Mouse (Mus musculus): Measurements from ENCODE around the gene Itgb5.

Gene Itgb5

DNA sequence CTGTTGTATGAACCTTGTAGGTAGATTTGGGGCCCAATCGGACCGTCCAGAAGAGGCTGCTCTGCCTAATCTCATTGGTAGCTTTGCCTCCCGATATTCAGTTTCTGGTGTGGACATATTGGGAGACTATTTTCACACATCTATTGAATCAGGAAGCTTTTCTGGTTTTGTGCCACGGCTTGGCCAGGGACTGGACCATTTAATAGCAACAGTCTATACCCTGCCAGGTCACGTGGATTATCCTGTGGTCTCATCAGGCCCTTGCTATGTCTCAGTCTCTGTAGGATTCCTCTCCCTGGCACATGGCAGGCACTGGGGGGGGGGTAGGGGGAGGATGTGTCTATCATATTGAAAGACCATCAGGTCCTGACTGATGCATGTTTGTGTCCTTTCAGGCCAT is 110.6 kb downstream of the Itgb5 start:
- no peak for DNase-seq (ENCODE audit: low spot score)

DNA sequence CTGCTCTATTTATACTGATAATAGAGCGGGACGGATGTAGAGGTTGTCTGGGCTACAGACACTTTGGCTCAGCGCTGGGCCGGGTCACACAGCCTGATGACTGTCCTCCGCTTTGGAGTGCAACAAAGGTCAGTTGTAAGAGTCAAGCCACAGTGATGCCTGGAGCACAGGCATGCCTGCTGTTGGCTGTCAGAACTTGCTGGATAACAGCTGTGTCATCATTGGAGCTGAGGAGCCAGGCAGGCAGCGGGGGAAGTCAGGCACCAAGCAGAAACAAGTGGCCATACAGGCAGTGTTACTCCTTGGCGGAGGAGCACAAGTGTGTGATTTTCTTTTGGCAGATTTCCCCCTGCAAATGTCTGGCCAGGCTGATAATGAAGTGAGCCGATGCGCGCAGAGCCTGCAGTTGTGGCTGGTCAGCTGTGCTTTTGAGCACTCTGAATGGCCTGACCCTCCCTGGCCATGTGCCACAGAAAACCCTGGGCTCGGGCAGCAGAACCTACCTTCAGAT is 111.9 kb downstream of the Itgb5 start:
- DNase-seq (ENCODE audit: low spot score), result no peak

DNA sequence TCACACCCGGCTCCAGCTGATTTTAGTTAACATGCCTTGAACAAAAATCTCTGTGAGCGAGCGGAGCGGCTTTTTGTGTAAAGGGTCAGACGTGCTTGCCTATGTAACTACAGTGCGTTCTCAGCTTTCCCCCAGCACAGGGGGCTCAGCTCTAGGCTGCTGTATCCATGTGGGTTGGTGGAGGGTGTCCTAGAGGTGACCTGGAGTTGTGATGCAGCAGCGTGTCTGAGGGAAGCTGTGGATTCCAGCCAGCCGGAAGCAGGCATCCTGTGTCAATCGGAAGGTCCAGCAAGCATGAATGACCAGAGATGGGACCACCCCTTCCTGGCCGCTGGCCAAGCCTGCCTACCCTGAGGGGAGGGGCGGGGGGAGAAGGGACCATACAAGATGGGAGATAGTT is 112.9 kb downstream of the Itgb5 start:
- DNase-seq (ENCODE audit: low spot score), result no peak

DNA sequence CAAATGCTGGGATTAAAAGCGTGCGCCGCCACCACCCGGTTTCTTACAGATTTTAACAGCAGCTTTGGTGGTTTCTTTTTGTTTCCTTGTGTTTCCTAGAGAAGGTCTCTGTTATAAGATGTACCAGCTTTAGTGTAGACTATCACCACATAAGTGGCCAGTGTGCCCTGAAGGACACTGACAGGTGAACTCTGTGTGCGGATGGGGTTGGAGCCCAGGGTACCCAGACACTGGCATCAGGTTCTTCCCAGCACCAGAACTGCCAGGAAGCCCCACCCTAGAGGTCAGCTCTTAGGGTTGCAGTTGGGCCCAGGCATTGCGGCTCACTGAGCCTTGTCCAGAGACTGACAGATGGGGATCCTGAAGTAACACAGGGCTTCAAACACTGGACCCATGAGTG is 113.9 kb downstream of the Itgb5 start:
- no peak for DNase-seq (ENCODE audit: low spot score)

DNA sequence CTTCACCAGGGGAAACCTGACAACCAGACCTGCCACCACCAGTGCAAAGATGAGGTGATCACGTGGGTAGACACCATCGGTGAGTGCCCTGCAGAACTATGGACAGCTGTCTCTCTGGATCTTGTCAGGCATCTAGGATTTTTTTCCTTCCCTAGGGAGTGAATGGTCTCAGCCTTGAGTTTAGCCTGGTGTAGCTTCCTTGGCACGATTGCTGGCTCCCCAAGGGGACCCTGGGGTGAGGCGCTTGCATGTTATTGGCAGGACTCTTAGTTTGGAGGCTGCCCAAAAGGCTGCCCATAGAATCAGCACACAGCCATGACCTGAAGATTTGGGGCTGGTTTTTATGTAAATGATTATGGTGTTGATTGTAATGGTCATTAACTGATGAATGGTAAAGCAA is 114.7 kb downstream of the Itgb5 start:
- no peak for DNase-seq (ENCODE audit: low spot score)

DNA sequence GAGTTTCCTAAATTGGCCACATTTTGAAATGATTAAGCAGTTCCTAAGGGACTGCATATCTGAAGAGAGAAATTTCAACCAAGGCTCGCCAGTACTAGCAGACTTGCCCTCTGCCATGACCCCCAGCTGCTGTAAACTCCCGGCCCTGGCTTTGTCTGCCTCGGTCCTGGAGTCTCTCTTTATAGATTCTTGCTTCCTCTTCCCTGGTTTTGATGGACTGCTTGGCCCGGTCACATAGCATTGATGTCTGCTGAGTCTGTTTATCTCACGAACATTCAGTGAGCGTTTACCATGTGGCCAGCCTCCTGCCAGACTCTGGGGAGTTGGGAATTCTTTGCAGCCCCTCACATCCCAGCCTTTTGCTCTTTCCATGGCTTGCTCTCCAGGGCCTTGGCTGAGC is 115.3 kb downstream of the Itgb5 start:
- no peak for DNase-seq (ENCODE audit: low spot score)

DNA sequence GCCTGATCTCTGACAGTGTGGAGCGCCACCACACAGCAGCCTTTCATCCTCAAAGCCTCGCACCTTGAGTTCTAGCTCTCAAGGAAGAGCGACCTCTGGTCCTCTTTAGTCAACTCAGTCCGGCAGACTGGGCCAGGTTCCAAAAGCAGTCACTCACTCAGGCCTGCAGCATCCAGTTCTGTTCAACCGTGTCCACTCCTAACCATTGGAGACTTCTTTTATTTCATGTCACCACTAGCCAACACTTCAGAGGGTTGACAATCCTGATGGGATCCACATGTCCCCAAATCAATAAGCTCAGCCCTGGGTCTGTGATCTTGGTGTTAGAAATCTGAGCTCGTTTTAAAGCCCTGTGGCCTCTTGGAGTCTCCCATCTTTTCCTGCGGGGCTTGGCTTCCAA is 116.6 kb downstream of the Itgb5 start:
- DNase-seq (ENCODE audit: low spot score), result no peak

DNA sequence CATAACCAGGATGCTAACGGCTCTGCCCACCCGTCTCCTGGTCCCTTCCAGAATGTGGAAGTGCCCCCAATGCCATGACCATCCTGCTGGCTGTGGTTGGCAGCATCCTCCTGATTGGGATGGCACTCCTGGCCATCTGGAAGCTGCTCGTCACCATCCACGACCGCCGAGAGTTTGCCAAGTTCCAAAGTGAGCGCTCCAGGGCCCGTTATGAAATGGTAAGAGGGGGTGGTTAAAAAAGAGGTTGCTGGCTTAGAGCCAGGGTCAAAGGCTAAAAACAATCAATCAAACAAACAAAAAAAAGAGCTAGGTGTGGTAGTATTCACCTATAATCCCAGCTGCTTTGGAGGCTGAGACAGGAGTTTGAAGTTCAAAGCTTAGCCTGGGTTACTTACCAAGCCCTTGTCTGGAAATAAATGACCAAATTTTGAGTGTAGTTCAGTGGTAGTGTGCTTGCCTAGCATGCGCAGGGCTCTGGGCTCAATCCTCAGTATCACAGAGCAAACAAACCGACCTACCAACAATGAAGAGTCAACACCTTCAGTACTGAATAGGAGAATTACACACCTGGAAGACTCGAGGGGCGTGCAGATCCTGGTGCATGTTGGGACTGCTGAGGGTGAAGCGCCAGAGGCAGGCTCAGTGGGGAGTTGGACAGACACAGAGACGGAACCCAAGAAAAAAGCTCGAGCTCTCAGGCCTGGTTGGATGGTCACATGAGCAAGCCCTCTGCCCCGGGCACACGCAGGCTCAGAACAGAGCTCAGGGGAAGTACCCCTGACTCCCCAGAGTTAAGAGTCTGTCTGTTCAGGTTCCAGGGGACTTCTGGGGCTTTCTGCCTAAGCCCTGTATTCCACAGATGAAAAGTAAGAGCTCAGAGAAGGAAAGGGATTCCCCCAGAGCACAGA is 118.5 kb downstream of the Itgb5 start:
- no peak for DNase-seq (ENCODE audit: low spot score)

DNA sequence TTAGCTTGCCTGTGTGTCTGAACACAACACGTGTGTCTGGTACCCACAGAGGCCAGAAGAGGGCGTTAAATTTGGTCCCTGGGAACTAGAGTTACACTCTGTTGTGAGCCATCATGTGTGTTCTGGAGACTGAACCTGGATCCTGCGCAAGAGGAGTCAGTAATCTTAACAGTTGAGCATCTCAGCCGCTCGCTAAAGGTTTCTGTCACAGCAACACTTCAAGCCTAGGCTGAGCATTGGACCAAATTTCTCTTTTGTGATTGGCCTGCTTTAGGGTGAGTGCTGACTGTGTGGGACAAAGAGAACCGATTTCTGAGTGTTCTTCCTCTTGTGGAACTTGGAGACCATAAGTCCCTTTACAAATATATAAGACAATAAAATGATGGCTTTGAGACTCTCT is 120.9 kb downstream of the Itgb5 start:
- no peak for DNase-seq (ENCODE audit: low spot score)

DNA sequence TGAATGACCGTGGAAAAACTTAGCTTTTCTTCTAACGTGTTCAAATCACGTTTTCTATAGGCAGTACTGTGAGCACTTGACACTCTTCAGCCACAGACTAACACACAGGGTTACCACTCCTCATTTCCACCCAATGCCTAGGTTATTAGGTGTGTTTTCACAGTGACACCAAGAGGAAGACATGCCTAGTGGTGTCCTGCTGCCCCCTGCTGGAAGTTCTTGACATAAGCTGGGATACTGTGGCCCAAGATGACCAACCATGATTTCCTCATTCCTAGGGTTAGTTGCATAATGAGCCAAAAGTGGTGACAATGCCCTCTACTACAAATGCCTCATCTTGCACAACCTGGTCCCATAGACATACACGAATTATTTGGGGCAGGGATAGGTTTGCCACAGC is 121.4 kb downstream of the Itgb5 start:
- DNase-seq (ENCODE audit: low spot score), result no peak

DNA sequence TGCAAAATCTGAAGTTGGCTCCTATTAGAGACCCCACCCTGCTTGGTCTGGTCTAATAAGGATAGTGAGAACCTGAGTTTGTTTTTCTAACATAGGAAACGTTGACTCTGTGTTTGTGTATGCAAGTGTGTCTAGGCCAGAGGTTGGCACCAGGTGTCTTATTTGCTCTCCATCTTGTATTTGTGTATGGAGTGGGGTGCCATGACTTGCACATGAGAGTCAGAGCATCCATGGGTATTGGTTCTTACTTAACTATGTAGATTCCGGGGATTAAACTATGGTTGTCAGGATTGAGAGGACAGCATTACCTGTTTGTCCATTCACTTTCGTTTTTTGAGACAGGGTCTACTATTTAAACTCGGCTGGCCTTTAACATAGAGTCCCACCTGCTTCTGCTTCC is 123.5 kb downstream of the Itgb5 start:
- no peak for DNase-seq (ENCODE audit: low spot score)

DNA sequence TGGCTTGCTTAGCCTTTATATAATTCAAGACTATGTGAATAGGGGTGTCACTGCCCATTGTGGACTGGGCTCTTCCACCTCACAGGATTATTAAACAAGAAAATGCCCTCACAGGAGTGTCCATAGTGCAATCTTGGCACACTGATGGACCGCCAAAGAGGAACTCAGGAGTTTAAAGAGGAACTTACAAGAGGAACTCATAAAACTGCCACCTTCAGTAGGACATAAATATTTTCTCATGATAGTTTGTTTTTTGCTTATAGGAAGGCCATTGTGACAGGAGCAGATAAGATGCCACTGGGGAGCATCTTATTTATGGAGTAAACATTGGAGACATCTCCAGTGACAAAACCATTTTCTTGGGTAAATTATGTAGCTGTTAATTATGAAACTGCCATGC is 125.3 kb downstream of the Itgb5 start:
- DNase-seq (ENCODE audit: low spot score), result no peak

DNA sequence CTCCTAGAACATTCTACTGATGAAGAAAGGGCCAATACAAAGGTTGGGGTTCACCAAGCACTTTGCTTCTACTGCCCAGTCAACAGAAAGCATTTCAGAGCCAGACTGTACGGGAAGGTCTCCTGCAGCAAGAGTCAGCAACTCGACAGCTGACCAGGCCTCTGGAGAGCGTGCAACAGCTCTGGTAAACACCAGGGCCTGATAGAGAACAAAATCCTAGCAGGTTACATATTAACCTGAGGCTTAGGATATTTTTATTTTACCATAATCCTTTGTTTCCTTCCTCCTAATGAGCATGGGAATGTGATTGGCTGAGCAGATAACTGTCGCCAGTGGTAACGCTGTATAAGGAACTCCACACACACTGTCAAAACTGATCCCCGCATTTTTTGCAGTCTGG is 134.0 kb downstream of the Itgb5 start:
- DNase-seq (ENCODE audit: low spot score), result no peak

DNA sequence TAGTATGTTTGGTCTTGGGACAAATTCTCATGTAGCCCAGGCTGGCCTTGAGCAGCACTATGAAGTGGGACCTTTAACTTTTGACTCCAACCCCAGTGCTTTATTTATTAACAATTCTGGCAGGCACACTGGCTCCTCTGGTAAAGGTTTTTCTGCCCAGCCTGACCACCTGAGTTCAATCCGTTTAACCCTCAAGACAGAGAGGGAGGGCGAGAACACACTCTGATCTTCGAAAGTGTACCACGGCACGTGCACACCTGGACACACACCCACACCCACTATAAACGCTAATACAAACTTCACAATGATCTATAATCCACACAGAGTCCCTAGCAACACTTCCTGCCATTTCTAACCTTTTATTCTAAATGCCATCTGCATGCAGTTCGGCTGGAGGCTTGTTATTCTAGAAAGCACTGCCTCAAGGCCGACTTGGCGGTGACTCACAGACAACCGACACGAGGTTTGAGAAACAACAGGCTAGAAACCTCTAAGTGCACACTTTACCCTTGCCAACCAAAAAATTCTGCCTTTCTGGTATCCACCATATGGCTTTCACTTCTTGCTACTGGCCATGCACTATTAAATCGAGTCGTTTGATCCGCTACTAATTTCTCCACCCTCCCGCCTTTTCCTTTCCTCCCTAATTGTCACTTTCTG is 136.5 kb downstream of the Itgb5 start:
- DNase-seq (ENCODE audit: low spot score), result no peak

DNA sequence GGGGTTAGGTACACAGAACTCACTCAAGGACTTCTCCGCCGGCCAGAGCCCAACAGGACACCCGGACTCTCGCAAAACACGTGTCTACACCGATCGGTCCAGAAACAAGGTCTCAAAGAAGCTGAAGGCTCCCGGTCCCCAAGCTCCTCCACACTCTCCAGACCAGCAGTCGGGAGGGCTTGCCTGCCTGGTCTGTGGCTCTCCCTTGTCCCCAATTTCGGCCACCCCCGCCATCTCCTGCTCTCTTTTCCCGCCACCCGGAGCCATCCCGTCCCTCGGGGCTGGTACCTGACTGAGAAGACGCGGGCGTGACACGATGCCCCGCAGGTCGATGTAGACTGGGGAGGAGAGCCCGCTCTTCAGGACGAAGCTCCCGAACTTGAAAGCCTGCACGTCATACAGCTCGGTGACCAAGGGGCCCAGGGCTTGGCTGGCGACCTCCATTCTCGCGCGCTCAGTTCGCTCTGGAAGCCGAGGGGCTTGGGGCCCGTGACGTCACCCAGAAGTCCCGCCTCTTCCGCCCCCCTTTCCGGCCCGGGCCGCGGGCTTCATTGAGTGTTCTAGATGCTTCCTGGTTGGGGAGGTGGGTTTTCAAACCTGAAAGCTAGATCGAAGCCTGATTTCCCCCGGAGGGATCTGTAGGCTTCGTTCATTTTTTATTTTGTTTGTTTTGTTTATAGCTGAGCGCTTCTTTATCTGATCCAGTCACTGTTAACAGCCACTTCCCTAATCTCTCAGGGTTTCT is 137.2 kb downstream of the Itgb5 start, which contains the start of gene Umps:
Gene Umps, minus strand, starts transcription at position 501 of the 745 bp plus-strand sequence.
- peak; percentile 46 for DNase-seq (ENCODE audit: low spot score)

DNA sequence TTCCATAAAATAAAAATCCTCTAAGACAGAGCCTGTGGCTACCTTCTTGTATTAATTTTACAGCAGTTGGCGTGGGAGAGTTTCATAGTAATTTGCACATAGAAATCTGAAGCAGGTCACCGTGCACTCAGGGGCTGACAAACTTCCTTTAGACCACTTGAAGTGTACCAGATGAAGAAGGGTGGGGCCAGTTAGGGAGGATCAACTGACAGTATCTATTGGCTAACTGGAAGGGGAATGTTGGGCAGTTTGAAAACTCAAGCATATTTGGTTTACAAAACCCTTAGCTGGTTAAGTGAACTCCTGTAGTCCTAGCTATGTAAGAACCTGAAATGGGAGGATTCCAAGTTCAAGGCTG is 137.8 kb downstream of the Itgb5 start:
- DNase-seq (ENCODE audit: low spot score), result no peak

DNA sequence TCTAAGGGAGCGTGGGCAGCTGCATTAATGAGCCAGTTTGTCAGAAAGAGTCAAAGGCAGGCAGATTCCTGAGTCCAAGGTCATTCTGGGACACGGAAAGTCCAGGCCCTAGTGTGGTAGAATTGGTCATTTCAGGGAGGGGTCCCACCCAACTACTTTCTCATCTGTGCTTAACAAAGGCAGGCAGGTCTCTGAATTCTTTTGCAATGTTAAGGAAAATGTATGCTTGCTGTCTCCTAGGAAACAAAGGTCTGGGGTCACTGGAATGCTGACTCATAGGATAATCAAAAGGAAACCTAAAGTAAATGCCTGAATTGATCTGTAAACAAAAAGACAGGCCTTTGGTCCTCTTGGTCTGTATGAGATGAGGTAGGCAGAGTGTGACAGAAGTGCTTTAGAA is 150.4 kb downstream of the Itgb5 start:
- no peak for DNase-seq (ENCODE audit: low spot score)

DNA sequence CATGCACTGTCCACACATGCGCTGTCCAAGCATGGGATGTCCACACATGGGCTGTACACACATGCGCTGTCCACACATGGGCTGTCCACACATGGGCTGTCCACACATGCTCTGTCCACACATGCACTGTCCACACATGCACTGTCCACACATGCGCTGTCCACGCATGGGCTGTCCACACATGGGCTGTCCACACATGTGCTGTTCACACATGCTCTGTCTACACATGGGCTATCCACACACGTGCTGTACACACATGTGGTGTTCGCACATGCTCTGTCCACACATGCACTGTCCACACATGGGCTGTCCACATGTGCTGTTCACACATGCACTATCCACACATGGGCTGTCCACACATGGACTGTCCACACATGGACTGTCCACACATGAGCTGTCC is 154.2 kb downstream of the Itgb5 start:
- no peak for DNase-seq (ENCODE audit: low spot score)

DNA sequence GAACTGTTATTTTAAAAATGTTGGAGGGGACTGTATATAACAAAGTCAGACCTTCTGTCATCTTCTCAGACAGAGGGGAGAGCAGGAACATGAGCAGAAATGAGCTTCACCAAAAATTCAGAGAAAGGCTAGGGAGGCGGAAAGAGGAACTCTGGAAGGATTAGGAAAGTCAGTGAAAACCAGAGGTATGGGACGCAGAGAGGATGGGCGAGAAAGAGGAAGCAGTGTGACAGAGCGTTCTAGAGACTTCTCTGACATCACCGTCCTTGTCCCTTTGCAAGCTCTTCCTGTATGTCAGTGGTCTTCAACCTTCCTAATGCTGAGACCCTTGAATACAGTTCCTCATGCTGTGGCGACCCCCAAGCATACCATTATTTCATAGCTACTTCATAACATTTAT is 155.9 kb downstream of the Itgb5 start:
- DNase-seq (ENCODE audit: low spot score), result no peak

DNA sequence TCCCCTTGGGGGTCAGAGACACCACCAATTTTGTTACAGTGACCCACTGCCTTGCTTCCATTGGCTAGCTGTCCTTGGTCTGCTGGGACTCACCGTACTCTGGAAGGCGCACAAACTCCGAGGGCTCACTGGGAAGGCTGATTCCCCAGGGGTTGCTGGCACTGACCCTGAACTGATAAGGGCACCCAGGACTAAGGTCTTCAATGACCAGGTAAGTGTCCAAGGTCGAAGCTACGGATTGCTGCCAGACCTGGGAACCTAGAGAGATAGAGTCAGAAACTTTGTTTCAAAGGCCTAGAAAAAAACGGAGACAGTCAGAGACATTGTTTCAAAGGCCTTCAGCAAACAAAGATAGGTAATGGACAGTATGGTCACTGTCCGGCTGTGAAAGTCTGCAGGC is 157.5 kb downstream of the Itgb5 start:
- no peak for DNase-seq (ENCODE audit: low spot score)

DNA sequence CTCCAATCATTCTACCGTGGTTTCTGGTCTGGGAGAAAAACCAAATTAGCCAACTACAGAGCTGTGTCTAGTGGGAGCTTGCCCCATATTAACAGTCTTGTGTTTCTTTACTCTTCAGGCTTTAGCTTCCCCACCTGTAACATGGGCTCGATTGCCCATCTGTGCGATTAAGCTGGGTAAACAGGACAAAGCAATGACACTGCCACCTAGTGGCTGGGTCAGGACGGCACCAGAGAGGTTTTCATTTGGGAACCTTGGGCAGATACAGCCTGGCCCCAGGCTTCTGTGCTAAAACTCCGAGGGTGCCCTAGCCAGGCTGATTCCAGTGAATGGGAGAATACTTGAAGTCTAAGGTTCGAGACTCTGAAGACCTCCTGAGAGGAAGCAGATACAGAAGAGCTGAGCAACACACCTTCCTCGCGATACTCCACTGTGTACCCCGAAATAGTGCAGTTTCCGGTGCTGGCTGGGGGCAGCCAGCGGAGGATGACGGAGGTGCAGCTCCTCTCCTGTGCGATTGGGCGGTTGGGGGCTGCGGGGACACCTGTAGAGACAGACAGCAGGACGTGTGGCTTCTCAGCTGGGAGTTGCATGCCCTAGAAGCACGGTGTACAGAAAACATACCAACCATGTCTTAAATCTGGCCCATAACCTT is 159.0 kb downstream of the Itgb5 start:
- no peak for DNase-seq (ENCODE audit: low spot score)

DNA sequence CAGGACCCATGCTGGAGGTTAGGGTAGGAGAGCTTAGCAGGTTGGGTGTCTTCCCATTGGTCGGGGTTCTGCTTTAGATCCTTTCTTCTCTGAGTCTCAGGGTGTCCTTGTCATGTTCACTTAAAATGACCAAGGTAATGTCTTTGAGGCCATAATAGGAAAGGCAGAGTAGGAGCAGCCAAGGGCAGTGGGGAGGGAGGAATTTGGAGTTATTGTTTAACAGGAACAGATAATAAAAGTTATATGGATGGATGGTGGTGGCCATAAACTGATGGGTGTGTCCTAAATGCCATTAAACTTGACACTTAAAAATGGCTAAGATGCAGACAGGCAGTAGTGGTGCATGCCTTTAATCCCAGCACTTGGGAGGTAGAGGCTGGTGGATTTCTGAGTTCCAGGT is 159.6 kb downstream of the Itgb5 start:
- DNase-seq (ENCODE audit: low spot score), result no peak
